Mouse (Mus musculus): ENCODE data around the gene Prkar2b.
"Not testable (repeated sequence)": the region's sequence is repeated elsewhere in the genome, so short reads cannot be mapped to it uniquely, and the experiment has no call there.

Gene Prkar2b

GRCm38 (mm10) chr12:32011128-32011527 is 50.0 kb downstream of the Prkar2b start:
- no peak for DNase-seq (ENCODE audit: low spot score in 2 of 2)

GRCm38 (mm10) chr12:32009985-32010369 is 51.1 kb downstream of the Prkar2b start:
- not testable (repeated sequence) for DNase-seq (ENCODE audit: low spot score in 2 of 2)

GRCm38 (mm10) chr12:32009267-32009984 is 51.7 kb downstream of the Prkar2b start:
- DNase-seq (ENCODE audit: low spot score in 2 of 2), result no peak

GRCm38 (mm10) chr12:32008728-32009127 is 52.4 kb downstream of the Prkar2b start:
- DNase-seq (ENCODE audit: low spot score in 2 of 2), result no peak

GRCm38 (mm10) chr12:32007646-32008045 is 53.5 kb downstream of the Prkar2b start:
- DNase-seq (ENCODE audit: low spot score in 2 of 2), result no peak

- no peak for DNase-seq (ENCODE audit: low spot score in 2 of 2)
These were observed 54.1 kb downstream of the Prkar2b start for GRCm38 (mm10) chr12:32007040-32007439.

GRCm38 (mm10) chr12:32006391-32006929 is 54.6 kb downstream of the Prkar2b start:
- DNase-seq (ENCODE audit: low spot score in 2 of 2), result no peak

GRCm38 (mm10) chr12:32000464-32000863 is 60.6 kb downstream of the Prkar2b start:
- DNase-seq (ENCODE audit: low spot score in 2 of 2), result no peak

- no peak for DNase-seq (ENCODE audit: low spot score in 2 of 2)
These were observed 62.4 kb downstream of the Prkar2b start for GRCm38 (mm10) chr12:31998706-31999105.

- no peak for DNase-seq (ENCODE audit: low spot score in 2 of 2)
These were observed 63.7 kb downstream of the Prkar2b start for GRCm38 (mm10) chr12:31997328-31997878.

GRCm38 (mm10) chr12:31996877-31997276 is 64.2 kb downstream of the Prkar2b start:
- no peak for DNase-seq (ENCODE audit: low spot score in 2 of 2)

- no peak for DNase-seq (ENCODE audit: low spot score in 2 of 2)
These were observed 70.5 kb downstream of the Prkar2b start for GRCm38 (mm10) chr12:31990575-31990974.

GRCm38 (mm10) chr12:31989726-31990125 is 71.4 kb downstream of the Prkar2b start:
- no peak for DNase-seq (ENCODE audit: low spot score in 2 of 2)

GRCm38 (mm10) chr12:31986463-31986862 is 74.6 kb downstream of the Prkar2b start:
- no peak for DNase-seq (ENCODE audit: low spot score in 2 of 2)

GRCm38 (mm10) chr12:31985738-31986137 is 75.4 kb downstream of the Prkar2b start:
- DNase-seq (ENCODE audit: low spot score in 2 of 2), result no peak

GRCm38 (mm10) chr12:31984664-31985063 is 76.4 kb downstream of the Prkar2b start:
- no peak for DNase-seq (ENCODE audit: low spot score in 2 of 2)

GRCm38 (mm10) chr12:31984206-31984605 is 76.9 kb downstream of the Prkar2b start:
- DNase-seq (ENCODE audit: low spot score in 2 of 2), result no peak

GRCm38 (mm10) chr12:31983769-31984168 is 77.3 kb downstream of the Prkar2b start:
- DNase-seq (ENCODE audit: low spot score in 2 of 2), result no peak

GRCm38 (mm10) chr12:31983238-31983637 is 77.9 kb downstream of the Prkar2b start:
- no peak for DNase-seq (ENCODE audit: low spot score in 2 of 2)

GRCm38 (mm10) chr12:31977613-31978195 is 83.4 kb downstream of the Prkar2b start:
- DNase-seq (ENCODE audit: low spot score in 2 of 2), result no peak

GRCm38 (mm10) chr12:31976544-31976943 is 84.6 kb downstream of the Prkar2b start:
- DNase-seq (ENCODE audit: low spot score in 2 of 2), result no peak

GRCm38 (mm10) chr12:31973473-31974172 is 87.5 kb downstream of the Prkar2b start:
- DNase-seq (ENCODE audit: low spot score in 2 of 2), result peak; percentile 77 to 90
